Mouse (Mus musculus) lung, embryonic 16.5 days (tissue): ENCODE measurements around the gene Fam3b. TPM values are rescaled to one million over a fixed set of nuclear protein-coding genes. Genes with fewer than 3 reads are reported as not detected.
A peak's percentile ranks its signal among the peaks of the same experiment; 100 is the strongest.

ENCODE experiments used
- ATAC-seq: fragments of 200-750 bp; cut with Nextera tagmentation; 2 replicates; pipeline ENCODE4 v1.8.0; 2017; ENCODE audit warnings: low read depth, mild to moderate bottlenecking, moderate library complexity
- H3K27ac ChIP-seq: fragments of 300-500 bp; sonication (generic); 2 replicates; pipeline ENCODE4 v1.5.1; 2014; ENCODE audit warnings: mild to moderate bottlenecking, control low read depth, low read length
- H3K27me3 ChIP-seq: fragments of 300-500 bp; sonication (generic); 2 replicates; pipeline ENCODE4 v1.6.1; 2014; ENCODE audit warnings: low read depth, low read length, mixed read lengths; ENCODE audit not compliant: control insufficient read depth, insufficient read depth
- H3K36me3 ChIP-seq: fragments of 300-500 bp; sonication (generic); 2 replicates; pipeline ENCODE4 v1.6.1; 2014; ENCODE audit warnings: low read length; ENCODE audit not compliant: control insufficient read depth, insufficient read depth
- H3K4me1 ChIP-seq: fragments of 300-500 bp; sonication (generic); replicated peaks from 2 replicates; pipeline ENCODE4 v1.6.1; 2014; ENCODE audit warnings: low read length, mixed read lengths; ENCODE audit not compliant: control insufficient read depth, insufficient read depth
- H3K4me2 ChIP-seq: fragments of 300-500 bp; sonication (generic); 2 replicates; pipeline ENCODE4 v1.6.1; 2014; ENCODE audit warnings: low read depth, low read length, control low read depth
- H3K4me3 ChIP-seq: fragments of 300-500 bp; sonication (generic); 2 replicates; pipeline ENCODE4 v1.5.1; 2014; ENCODE audit warnings: mild to moderate bottlenecking, low read length, control low read depth
- H3K9ac ChIP-seq: fragments of 300-500 bp; sonication (generic); 2 replicates; pipeline ENCODE4 v1.6.1; 2014; ENCODE audit warnings: low read length, control low read depth
- H3K9me3 ChIP-seq: fragments of 300-500 bp; sonication (generic); 2 replicates; pipeline ENCODE4 v1.6.1; 2016; ENCODE audit warnings: low read length; ENCODE audit not compliant: control insufficient read depth
- WGBS: fragments of 180-500 bp; shearing (Covaris S2); extraction: QIAGEN DNeasy Blood & Tissue Kit; methylation state at CpG from one replicate; pipeline ENCODE4 v1.1.7; 2014; 5-methylcytosine and 5-hydroxymethylcytosine counted together
- polyA plus RNA-seq: library from polyadenylated mRNA; unstranded; fragments of >200 nt; fragmentation: Nextera tagmentation; extraction: Ambion mirVana; gene quantifications from 2 replicates; pipeline ENCODE4 v1.2.1, GENCODE M21; 2015

Gene Fam3b
- polyA plus RNA-seq, 1 experiment from 2014 or later = not detected

- Histone ChIP-seq H3K27ac (no peak overlapping the region), H3K4me1 (0 out of 2 replicates have a peak, but pooled peaks cover 1% of the 10 kb centered on the region), H3K4me3 (no peak overlapping the region), H3K9ac (no peak overlapping the region), H3K36me3 (no peaks in the 10 kb centered on the region), H3K4me2 (no peak overlapping the region), H3K27me3 (no peaks in the 10 kb centered on the region), H3K9me3 (no peaks in the 10 kb centered on the region)
- WGBS = 38% methylated on average over 3 of the region's 3 CpGs
- no peak for ATAC-seq
Observed at GRCm38 (mm10) chr16:97467472-97467871, 47.1 kb downstream of the Fam3b start.

- no peaks in the 10 kb centered on the region for H3K36me3 ChIP-seq
- 0 out of 2 replicates have a peak, but pooled peaks cover 2% of the 10 kb centered on the region for H3K4me1 ChIP-seq
- H3K27ac ChIP-seq = no peak overlapping the region
- no peak overlapping the region for H3K4me3 ChIP-seq
- ATAC-seq = 0 out of 2 replicates have a peak, but pooled peaks have one; percentile 34
- H3K9me3 ChIP-seq = no peaks in the 10 kb centered on the region
- no peak overlapping the region for H3K9ac ChIP-seq
- H3K27me3 ChIP-seq = no peaks in the 10 kb centered on the region
- no peak overlapping the region for H3K4me2 ChIP-seq
- 43% methylated on average over 4 of the region's 4 CpGs for whole genome bisulfite sequencing
Observed at GRCm38 (mm10) chr16:97466182-97466957, 48.2 kb downstream of the Fam3b start.

- no peak within 1 kb of the TSS for H3K4me2 ChIP-seq
- peak; percentile 57 for ATAC-seq
- H3K4me1 ChIP-seq = 0 out of 2 replicates have a peak, but pooled peaks cover 2% of the 10 kb centered on the region
- H3K9me3 ChIP-seq = no peaks in the 10 kb centered on the region
- H3K27ac ChIP-seq = no peak within 1 kb of the TSS
- H3K4me3 ChIP-seq = no peak within 1 kb of the TSS
- no peaks in the 10 kb centered on the region for H3K36me3 ChIP-seq
- no peaks in the 10 kb centered on the region for H3K27me3 ChIP-seq
- 28% methylated on average over 4 of the region's 4 CpGs for WGBS
- no peak within 1 kb of the TSS for H3K9ac ChIP-seq
Observed at GRCm38 (mm10) chr16:97462481-97463181, 52.0 kb downstream of the Fam3b start, which contains the start of gene Mx1. TSS of gene Mx1 (minus strand) at chr16:97462907.

GRCm38 (mm10) chr16:97461271-97461670 lies 53.3 kb downstream of the Fam3b start:
- no peak for ATAC-seq
- H3K27ac ChIP-seq = no peak overlapping the region
- H3K27me3 ChIP-seq = no peaks in the 10 kb centered on the region
- no peak overlapping the region for H3K9ac ChIP-seq
- H3K4me3 ChIP-seq = no peak overlapping the region
- H3K4me2 ChIP-seq = no peak overlapping the region
- H3K4me1 ChIP-seq = 0 out of 2 replicates have a peak, but pooled peaks cover 2% of the 10 kb centered on the region
- no peaks in the 10 kb centered on the region for H3K36me3 ChIP-seq
- 58% methylated on average over 2 of the region's 2 CpGs for WGBS
- H3K9me3 ChIP-seq = no peaks in the 10 kb centered on the region

- Histone ChIP-seq H3K4me3 (no peak overlapping the region), H3K9me3 (no peaks in the 10 kb centered on the region), H3K27ac (no peak overlapping the region), H3K9ac (no peak overlapping the region), H3K4me2 (no peak overlapping the region), H3K4me1 (0 out of 2 replicates have a peak, but pooled peaks cover 2% of the 10 kb centered on the region), H3K36me3 (no peaks in the 10 kb centered on the region), H3K27me3 (no peaks in the 10 kb centered on the region)
- WGBS = 69% methylated on average over 1 of the region's 1 CpGs
- no peak for ATAC-seq
Observed at GRCm38 (mm10) chr16:97459831-97460230, 54.8 kb downstream of the Fam3b start.

GRCm38 (mm10) chr16:97447386-97447785 lies 67.2 kb downstream of the Fam3b start:
- Histone ChIP-seq H3K4me3 (no peak overlapping the region), H3K36me3 (no peaks in the 10 kb centered on the region), H3K4me1 (no peaks in the 10 kb centered on the region), H3K4me2 (no peak overlapping the region), H3K9me3 (no peaks in the 10 kb centered on the region), H3K9ac (no peak overlapping the region), H3K27me3 (no peaks in the 10 kb centered on the region), H3K27ac (no peak overlapping the region)
- no peak for ATAC-seq

GRCm38 (mm10) chr16:97443670-97444263 lies 70.8 kb downstream of the Fam3b start:
- 45% methylated on average over 14 of the region's 14 CpGs for WGBS
- no peaks in the 10 kb centered on the region for H3K4me1 ChIP-seq
- H3K9me3 ChIP-seq = no peaks in the 10 kb centered on the region
- no peak overlapping the region for H3K9ac ChIP-seq
- H3K4me3 ChIP-seq = no peak overlapping the region
- no peak overlapping the region for H3K4me2 ChIP-seq
- peak; percentile 74; the same call in 1 of the 2 replicates for ATAC-seq
- no peak overlapping the region for H3K27ac ChIP-seq
- no peaks in the 10 kb centered on the region for H3K27me3 ChIP-seq
- no peaks in the 10 kb centered on the region for H3K36me3 ChIP-seq

- WGBS = 73% methylated on average over 9 of the region's 9 CpGs
- Histone ChIP-seq H3K9ac (no peak overlapping the region), H3K4me1 (no peaks in the 10 kb centered on the region), H3K27me3 (no peaks in the 10 kb centered on the region), H3K4me2 (no peak overlapping the region), H3K27ac (no peak overlapping the region), H3K4me3 (no peak overlapping the region), H3K9me3 (no peaks in the 10 kb centered on the region), H3K36me3 (no peaks in the 10 kb centered on the region)
- ATAC-seq = no peak
Observed at GRCm38 (mm10) chr16:97441967-97442366, 72.6 kb downstream of the Fam3b start.

GRCm38 (mm10) chr16:97438191-97438590 lies 76.4 kb downstream of the Fam3b start:
- ATAC-seq = no peak

More at GRCm38 (mm10) chr16:97438191-97438590, 76.4 kb downstream of the Fam3b start:
- 72% methylated on average over 3 of the region's 3 CpGs for WGBS
- no peak overlapping the region for H3K27ac ChIP-seq
- no peaks in the 10 kb centered on the region for H3K4me1 ChIP-seq
- no peak overlapping the region for H3K4me3 ChIP-seq
- no peaks in the 10 kb centered on the region for H3K27me3 ChIP-seq
- no peak overlapping the region for H3K9ac ChIP-seq
- H3K9me3 ChIP-seq = no peaks in the 10 kb centered on the region
- no peak overlapping the region for H3K4me2 ChIP-seq
- no peaks in the 10 kb centered on the region for H3K36me3 ChIP-seq
